Mouse (Mus musculus) midbrain, embryonic 16.5 days (tissue): Measurements from ENCODE around the gene Ears2. TPM values are rescaled to one million over a fixed set of nuclear protein-coding genes. Genes with fewer than 3 reads are reported as not detected.
"Not testable (repeated sequence)": the region's sequence is repeated elsewhere in the genome, so short reads cannot be mapped to it uniquely, and the experiment has no call there.

ENCODE experiments used
- ATAC-seq: fragments of 200-750 bp; cut with Nextera tagmentation; 2 replicates; pipeline ENCODE4 v1.8.0; 2017; ENCODE audit warnings: moderate TSS enrichment
- H3K27ac ChIP-seq: fragments of 300-500 bp; sonication (generic); 2 replicates; pipeline ENCODE4 v1.5.1; 2014; ENCODE audit warnings: mild to moderate bottlenecking, low read length, mixed read lengths
- H3K27me3 ChIP-seq: fragments of 300-500 bp; sonication (generic); 2 replicates; pipeline ENCODE4 v1.6.1; 2014; ENCODE audit warnings: low read depth, low read length, mixed read lengths; ENCODE audit not compliant: control insufficient read depth, insufficient read depth
- H3K36me3 ChIP-seq: fragments of 300-500 bp; sonication (generic); 2 replicates; pipeline ENCODE4 v1.6.1; 2014; ENCODE audit warnings: mild to moderate bottlenecking, low read length, moderate library complexity, mixed read lengths; ENCODE audit not compliant: control insufficient read depth, insufficient read depth
- H3K4me1 ChIP-seq: fragments of 300-500 bp; sonication (generic); 2 replicates; pipeline ENCODE4 v1.6.1; 2014; ENCODE audit warnings: mild to moderate bottlenecking, low read length, mixed read lengths; ENCODE audit not compliant: control insufficient read depth, insufficient read depth
- H3K4me2 ChIP-seq: fragments of 300-500 bp; sonication (generic); 2 replicates; pipeline ENCODE4 v1.6.1; 2014; ENCODE audit warnings: mild to moderate bottlenecking, low read length, mixed read lengths
- H3K4me3 ChIP-seq: fragments of 300-500 bp; sonication (generic); 2 replicates; pipeline ENCODE4 v1.5.1; 2014; ENCODE audit warnings: low read depth, mild to moderate bottlenecking, low read length, moderate library complexity, mixed read lengths
- H3K9ac ChIP-seq: fragments of 300-500 bp; sonication (generic); 2 replicates; pipeline ENCODE4 v1.6.1; 2014; ENCODE audit warnings: low read depth, low read length, mixed read lengths
- H3K9me3 ChIP-seq: fragments of 300-500 bp; sonication (generic); replicated peaks from 2 replicates; pipeline ENCODE4 v1.6.1; 2014; ENCODE audit warnings: mild to moderate bottlenecking, low read length, mixed read lengths; ENCODE audit not compliant: control insufficient read depth, poor library complexity, severe bottlenecking
- WGBS: fragments of 180-500 bp; shearing (Covaris S2); extraction: QIAGEN DNeasy Blood & Tissue Kit; methylation state at CpG from one replicate; pipeline ENCODE4 v1.1.7; 2014; 5-methylcytosine and 5-hydroxymethylcytosine counted together
- polyA plus RNA-seq: library from polyadenylated mRNA; unstranded; fragments of >200 nt; fragmentation: Nextera tagmentation; extraction: Ambion mirVana; gene quantifications from 2 replicates; pipeline ENCODE4 v1.2.1, GENCODE M21; 2015

The Ears2 gene
- polyA plus RNA-seq, result 8.9 and 9.4 TPM in 2 replicates

DNA sequence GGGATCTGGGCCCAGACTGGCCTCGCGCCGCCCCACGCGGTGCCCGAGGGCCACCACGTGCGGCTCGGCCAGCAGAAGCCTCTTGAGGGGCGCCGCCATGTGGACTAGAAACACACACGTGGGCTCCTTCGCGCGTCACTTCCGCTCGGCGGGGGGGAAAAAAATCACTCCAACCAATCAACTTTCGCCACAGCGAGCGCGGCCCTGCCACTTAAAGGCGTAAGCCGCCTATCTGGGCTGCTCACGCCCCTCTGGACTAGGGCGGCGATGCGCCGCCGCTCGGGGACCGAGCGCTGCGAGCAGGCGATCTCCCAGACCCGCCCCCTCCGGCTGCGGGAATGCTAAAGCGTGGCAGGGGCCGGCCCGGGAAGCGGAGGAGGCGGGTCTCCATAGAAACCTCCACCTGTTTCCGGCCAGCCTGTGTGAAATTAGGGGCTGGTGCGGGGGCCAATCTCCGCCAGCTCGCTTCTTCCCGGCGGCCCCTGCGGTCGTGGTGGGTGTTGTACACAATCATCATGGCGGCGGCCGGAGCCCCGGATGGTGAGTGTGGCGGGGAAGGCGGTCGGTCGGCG is at the start of gene Ears2, which contains the start of gene Ubfd1:
Ears2 (minus strand) TSS at position 319 of the 572 bp plus-strand sequence.
Ubfd1 (plus strand) TSS at position 231 of the 572 bp plus-strand sequence.
- H3K27me3 ChIP-seq, result no peaks in the 10 kb centered on the region
- H3K36me3 ChIP-seq, result peaks cover 6% of the 10 kb centered on the region; the same call in 1 of the 2 replicates
- no peaks in the 10 kb centered on the region for H3K9me3 ChIP-seq
- peak within 1 kb of the TSS; percentile 93 for H3K9ac ChIP-seq
- ATAC-seq, result peak; percentile 99
- peaks cover 26% of the 10 kb centered on the region for H3K4me1 ChIP-seq
- H3K27ac ChIP-seq, result peak within 1 kb of the TSS; percentile 97
- under 1% methylated on average over 44 of the region's 60 CpGs for WGBS
- H3K4me2 ChIP-seq, result peak within 1 kb of the TSS; percentile 88
- H3K4me3 ChIP-seq, result peak within 1 kb of the TSS; percentile 97

DNA sequence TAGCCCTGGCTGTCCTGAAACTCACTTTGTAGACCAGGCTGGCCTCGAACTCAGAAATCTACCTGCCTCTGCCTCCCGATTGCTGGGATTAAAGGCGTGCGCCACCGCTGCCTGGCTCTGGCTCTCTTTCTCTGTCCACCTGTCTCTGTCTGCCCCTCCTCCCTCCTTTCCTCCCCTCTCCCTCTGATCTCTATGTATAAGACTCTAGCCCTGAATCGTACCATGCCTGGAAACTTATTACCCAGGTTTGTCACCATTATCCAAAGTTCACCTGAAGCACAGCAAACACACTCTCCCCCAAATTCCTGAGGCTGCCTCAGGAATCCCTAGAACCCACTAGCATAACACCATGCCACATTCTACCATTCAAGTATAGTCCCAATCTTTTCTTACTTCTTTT is 41.1 kb upstream of the Ears2 start:
- Histone ChIP-seq H3K4me1 (no peaks in the 10 kb centered on the region), H3K27me3 (no peaks in the 10 kb centered on the region), H3K27ac (no peak overlapping the region), H3K4me3 (no peak overlapping the region), H3K9me3 (no peaks in the 10 kb centered on the region), H3K9ac (no peak overlapping the region), H3K36me3 (no peaks in the 10 kb centered on the region), H3K4me2 (no peak overlapping the region)
- WGBS, result 97% methylated on average over 6 of the region's 6 CpGs
- ATAC-seq, result no peak

DNA sequence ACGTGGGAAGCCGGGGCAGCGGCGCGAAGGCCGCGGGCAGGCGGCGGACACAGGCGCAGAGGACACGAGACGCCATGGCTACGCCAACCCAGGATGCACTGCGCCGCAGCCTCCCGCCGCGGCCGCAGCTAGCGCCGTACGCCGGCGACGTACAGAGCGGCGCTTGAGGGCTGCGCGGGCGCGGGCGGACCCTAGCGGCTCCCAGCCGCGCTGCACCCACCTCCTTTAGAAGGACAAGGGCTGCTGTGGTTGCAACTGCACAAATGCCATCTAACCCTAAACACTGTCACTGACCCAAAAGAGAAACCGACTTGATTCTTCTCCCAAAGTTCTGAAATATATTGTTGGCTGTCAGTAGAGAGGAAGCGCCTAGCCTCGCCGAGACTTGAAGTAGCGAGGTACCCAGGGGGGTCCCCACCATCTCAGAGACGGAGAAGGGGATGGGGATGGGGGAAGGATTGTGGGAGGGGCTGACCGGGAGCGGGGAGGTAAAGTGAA is 34.7 kb upstream of the Ears2 start, which contains the start of gene Ndufab1:
Ndufab1 (minus strand) TSS at position 140 of the 498 bp plus-strand sequence.
- ATAC-seq, result peak; percentile 99
- WGBS, result 0% methylated on average over 37 of the region's 43 CpGs
- H3K4me3 ChIP-seq, result peak within 1 kb of the TSS; percentile 75

DNA sequence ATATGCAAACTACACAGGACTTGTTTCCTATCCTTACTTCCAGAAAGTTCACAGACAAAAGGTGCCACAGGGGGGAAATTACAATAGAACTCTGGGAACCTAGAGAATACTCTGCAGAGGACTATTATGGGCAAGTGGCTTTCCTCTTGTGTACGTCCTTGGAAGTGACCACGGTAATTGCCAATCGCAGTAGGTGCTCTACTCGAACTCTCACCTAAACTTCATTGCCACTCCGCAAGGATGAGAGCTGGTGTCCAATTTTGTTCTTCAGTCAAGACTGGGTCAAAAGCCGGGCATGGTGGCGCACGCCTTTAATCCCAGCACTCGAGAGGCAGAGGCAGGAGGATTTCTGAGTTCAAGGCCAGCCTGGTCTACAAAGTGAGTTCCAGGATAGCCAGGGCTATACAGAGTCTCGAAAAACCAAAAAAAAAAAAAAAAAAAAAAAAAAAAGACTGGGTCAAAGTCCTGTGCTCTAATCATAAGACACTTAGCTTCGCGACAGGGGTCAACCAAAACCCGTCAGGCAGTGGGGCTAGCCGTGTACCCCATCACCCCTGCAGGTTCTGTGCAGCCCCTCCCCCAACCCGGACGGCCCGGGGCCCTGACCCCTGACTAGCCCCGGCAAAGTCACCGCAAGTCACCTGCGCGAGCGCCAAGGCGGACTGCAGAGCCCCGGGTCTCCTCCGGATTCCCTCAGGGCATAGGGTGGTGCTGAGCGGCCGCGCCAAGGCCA is 34.1 kb upstream of the Ears2 start:
- peak; percentile 79 for ATAC-seq
- peak overlapping the region; percentile 73 for H3K27ac ChIP-seq
- not testable (repeated sequence) for H3K9me3 ChIP-seq, H3K27me3 ChIP-seq, H3K36me3 ChIP-seq
- H3K4me3 ChIP-seq, result peak overlapping the region; percentile 75
- peak overlapping the region; percentile 87 for H3K9ac ChIP-seq
- peak overlapping the region; percentile 88 for H3K4me2 ChIP-seq
- peaks cover 18% of the 10 kb centered on the region for H3K4me1 ChIP-seq
- WGBS, result 8% methylated on average over 21 of the region's 28 CpGs

More for the DNA sequence above, 34.7 kb upstream of the Ears2 start, which contains the start of gene Ndufab1:
- H3K9me3 ChIP-seq, result no peaks in the 10 kb centered on the region
- peak within 1 kb of the TSS; percentile 87 for H3K9ac ChIP-seq
- peak within 1 kb of the TSS; percentile 88 for H3K4me2 ChIP-seq
- peaks cover 18% of the 10 kb centered on the region for H3K4me1 ChIP-seq
- H3K27ac ChIP-seq, result peak within 1 kb of the TSS; percentile 73
- peaks cover 4% of the 10 kb centered on the region; the same call in 1 of the 2 replicates for H3K36me3 ChIP-seq
- no peaks in the 10 kb centered on the region for H3K27me3 ChIP-seq

DNA sequence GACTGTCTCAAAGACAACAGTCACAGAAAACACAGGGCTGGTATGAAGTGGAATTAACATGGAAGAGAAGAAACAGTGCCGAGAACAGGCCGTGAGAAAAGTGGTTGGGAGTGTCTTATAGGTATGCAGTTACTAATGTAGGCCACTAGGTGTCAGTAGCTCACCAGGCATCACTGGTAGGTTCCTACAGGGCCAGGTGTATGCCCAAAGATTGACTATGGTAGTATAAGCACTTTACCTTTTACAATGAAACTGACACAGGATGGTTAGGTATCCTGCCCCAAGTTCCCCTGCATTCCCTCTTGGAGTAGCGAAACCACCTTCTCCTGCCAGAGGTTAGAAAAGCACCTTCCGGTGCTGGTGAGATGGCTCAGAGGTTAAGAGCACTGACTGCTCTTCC is 32.2 kb upstream of the Ears2 start:
- Histone ChIP-seq H3K9ac (no peak overlapping the region), H3K4me2 (0 out of 2 replicates have a peak overlapping the region, but pooled peaks have one; percentile 12), H3K27me3 (no peaks in the 10 kb centered on the region), H3K9me3 (no peaks in the 10 kb centered on the region), H3K36me3 (peaks cover 21% of the 10 kb centered on the region), H3K27ac (no peak overlapping the region), H3K4me1 (peaks cover 18% of the 10 kb centered on the region), H3K4me3 (no peak overlapping the region)
- 57% methylated on average over 4 of the region's 4 CpGs for WGBS
- no peak for ATAC-seq

DNA sequence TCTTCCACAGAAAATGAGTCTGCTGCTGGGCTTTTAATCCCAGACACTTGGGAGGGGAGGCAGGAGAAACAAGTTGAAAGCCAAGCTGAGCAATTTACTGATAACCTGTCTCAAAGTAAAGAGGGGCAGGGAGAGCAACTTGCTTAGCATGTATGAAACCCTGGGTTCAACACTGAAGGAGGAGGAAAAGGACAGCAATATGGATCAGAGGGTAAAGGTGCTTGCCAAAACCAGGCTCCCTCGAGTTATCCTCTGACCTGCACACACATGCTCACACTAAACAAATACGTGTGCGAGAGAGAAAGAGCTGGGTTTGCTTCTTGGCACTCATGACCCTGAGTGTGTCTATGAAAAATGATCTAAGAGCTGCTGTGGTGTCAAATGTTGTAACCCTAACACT is 30.9 kb upstream of the Ears2 start:
- Histone ChIP-seq H3K4me3 (no peak overlapping the region), H3K4me2 (no peak overlapping the region), H3K9ac (no peak overlapping the region), H3K27me3 (no peaks in the 10 kb centered on the region), H3K9me3 (no peaks in the 10 kb centered on the region), H3K27ac (no peak overlapping the region), H3K36me3 (peaks cover 21% of the 10 kb centered on the region), H3K4me1 (peaks cover 18% of the 10 kb centered on the region)
- no peak for ATAC-seq
- WGBS, result 96% methylated on average over 3 of the region's 3 CpGs

DNA sequence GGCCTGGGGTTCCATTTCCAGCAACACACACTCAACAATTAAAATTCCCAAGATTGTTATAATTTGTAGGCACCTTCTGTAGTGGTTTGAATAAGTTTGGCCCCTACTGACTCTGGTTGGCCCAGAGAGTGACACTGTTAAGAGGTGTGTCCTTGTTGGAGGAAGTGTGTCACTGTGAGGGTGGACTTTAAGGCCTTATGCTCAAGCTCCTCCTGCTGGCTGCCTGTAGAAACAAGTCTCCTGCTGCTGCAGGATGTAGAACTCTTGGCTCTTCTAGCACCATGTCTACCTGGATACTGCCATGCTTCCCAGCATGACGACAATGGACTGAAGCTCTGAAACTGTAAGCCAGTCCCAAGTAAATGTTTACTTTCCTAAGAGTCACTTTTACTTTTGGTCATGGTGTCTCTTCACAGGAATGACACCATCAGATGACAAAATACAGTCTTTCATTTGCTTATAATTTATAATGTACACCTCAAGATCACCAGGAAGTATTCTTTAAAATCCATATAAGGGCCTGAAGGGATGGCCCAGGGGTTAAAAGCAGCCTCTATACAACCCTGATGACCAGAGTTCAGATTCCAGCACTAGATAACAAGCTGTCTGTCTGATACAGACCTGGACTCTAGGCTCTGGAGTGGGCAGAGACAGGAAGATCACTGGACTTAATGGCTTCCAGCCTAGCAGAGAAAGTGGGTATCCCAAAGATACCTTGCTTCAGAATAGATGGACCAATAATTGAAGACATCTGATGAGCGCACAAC is 27.7 kb upstream of the Ears2 start:
- no peak for ATAC-seq
- peaks cover 36% of the 10 kb centered on the region for H3K36me3 ChIP-seq

DNA sequence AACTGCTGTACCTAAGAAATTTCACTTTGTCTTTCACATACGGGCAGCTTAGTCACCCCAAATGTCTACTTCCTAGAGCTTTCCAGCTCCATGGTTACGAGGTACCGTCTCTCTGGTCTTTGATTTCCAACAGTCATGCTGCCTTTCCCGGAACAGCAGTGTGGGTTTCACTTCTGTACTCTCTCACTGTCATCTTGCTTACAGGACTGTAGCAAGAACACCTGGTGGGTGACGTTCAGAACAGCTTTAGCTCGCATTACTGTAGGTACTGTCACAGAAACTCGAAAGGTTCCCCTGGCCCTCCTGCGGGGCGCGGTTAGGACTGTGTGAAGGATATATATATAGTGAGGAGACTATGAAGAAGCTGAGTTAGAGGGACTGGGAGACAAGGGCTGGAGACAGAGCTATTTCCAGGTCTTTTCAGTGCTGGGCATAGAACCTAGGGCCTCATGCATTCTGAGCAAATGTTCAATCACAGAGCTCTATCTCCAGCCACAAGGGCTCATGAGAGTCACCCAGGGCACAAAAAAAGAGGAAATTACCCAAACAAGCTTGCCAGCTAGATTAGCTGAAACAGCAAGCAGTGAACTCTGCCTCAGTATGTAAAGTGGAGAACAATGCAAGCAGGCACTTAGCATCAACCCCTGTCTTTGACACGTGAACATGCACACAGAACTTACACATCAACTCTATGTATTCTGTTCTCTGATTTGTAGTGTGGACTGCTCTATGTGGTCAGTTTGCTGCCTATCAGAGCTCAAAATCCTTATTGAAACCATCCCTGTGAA is 20.3 kb upstream of the Ears2 start:
- H3K4me3 ChIP-seq, result no peak overlapping the region
- H3K4me1 ChIP-seq, result no peaks in the 10 kb centered on the region
- no peak overlapping the region for H3K9ac ChIP-seq
- H3K4me2 ChIP-seq, result no peak overlapping the region
- 93% methylated on average over 11 of the region's 11 CpGs for WGBS
- ATAC-seq, result no peak
- peaks cover 31% of the 10 kb centered on the region for H3K36me3 ChIP-seq
- H3K27ac ChIP-seq, result no peak overlapping the region
- no peaks in the 10 kb centered on the region for H3K9me3 ChIP-seq
- no peaks in the 10 kb centered on the region for H3K27me3 ChIP-seq

More for the DNA sequence above, 27.7 kb upstream of the Ears2 start:
- Histone ChIP-seq H3K9ac (no peak overlapping the region), H3K4me1 (peaks cover 6% of the 10 kb centered on the region; the same call in 1 of the 2 replicates), H3K4me3 (no peak overlapping the region), H3K4me2 (no peak overlapping the region), H3K27me3 (no peaks in the 10 kb centered on the region), H3K27ac (no peak overlapping the region), H3K9me3 (no peaks in the 10 kb centered on the region)
- 94% methylated on average over 2 of the region's 2 CpGs for WGBS
